Mouse (Mus musculus) cerebellum, postnatal 10 days (tissue): Measurements from ENCODE around the gene Tmem9.
A peak's percentile ranks its signal among the peaks of the same experiment; 100 is the strongest.

Experiments used
- DNase-seq, 2 experiments: peaks; one replicate each; pipeline ENCODE4 v3.0.0; 2021; ENCODE audit warnings: mixed read lengths in 2 of 2

Gene Tmem9

DNA sequence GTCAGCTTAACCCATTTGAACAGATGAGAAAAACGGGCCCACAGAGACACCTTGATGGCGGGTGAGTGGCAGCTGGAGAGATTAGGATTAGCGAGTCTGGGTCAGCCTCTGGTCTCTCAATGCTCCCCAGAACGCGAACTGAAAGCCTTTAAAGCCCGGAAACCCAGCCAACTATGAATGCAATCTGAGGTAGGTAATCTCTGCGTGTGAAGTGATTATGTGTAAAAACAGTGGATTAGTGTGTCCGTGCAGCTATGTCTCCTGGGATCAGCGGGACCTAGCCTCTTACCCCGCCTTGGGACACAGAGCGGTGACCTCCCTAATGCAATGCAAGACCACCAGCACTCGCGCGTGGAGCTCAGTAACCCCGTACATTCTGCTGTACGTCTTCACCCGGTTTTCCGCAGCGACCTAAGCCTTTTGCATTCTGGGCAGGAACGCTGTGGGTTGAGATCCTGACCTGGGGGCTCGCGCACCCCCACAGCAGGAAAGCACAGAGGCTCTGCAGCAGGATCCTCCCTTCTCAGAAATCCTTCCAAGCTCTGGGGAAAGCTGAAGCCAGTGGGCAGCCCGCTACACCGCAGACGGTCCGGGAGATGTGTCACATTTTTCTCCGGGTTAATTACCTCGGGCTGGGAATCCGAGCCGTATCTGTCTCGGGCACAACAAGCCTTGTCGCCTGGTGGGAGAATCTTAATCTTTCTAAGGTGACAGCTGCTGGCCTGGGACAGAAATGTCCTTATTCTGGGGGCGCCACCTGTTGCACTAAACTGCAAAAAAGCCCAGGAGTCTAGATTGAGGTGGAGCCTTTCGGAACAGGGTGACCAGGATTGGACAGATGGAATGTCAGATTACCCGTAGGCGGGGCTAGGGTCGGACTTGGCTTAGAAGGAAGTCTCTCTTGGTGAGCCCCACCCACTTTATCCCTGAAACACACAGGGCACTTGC, at the start of gene Tmem9:
Tmem9 (plus strand) TSS at position 940 of the 948 bp plus-strand sequence.
- peak; percentile 78 to 79 for DNase-seq

GRCm38 (mm10) chr1:135958483-135958882, 49.5 kb upstream of the Tmem9 start:
- peak; percentile 51 to 86 for DNase-seq

- no peak for DNase-seq
Observed at GRCm38 (mm10) chr1:135963177-135963576, 44.8 kb upstream of the Tmem9 start.

DNA sequence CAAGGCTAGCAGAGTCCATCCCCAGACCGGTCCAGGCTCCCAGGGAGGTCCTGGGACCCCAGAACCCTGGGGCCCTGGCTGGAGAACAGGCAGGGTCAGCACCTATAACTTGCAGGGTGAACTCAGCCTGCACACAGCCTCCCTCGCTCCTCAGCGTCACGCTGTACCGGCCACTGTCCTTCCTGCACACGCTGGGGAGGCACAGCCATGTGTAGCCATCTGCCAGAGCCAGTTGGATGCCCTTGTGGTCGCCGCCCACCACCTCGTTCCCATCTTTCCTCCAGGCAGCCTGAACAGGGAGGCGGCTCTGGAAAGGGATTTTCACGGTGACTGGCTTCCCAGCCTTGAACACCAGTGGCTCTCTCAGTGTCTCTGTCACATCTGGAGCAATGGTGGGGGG, 43.4 kb upstream of the Tmem9 start:
- peak in 1 of 2 experiments; percentile 47 for DNase-seq

DNA sequence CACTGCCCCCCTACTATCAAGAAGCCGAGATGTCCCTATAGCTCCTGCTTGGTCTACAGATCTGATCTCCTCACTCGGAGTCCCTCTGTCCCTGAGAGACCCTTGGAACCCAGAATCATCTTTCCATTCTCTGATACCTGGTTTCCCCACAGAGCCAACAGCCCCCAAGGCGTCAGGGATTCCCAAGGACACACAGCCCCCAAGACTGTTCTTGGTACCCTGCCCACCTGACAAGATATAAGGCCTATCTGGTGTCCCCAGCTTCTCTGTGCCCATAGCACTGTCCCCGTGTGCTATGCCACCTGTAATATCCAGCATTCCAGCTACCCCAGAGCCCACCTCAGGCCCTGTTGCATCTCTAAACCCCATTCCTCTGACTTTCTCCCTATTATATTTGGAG, 40.2 kb upstream of the Tmem9 start:
- no peak for DNase-seq

DNA sequence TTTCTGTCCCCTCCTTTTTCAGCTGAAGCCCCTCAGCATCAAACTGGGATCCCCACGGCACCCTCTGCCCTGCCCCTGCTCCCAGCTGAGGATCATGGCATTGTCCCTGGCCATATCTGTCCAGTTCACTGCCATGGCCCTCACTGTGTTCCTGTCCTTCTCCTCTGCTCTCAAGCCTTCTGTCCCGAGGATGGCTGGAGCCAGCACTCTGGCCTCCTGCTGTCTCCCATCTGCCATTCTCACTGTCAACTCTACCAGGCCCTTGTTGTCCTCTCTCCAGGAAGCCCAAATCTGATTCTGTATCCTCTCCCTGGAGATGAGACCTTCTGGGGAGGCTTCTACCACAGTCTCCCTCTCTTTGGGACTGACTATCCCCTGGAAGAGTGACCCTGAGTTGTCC, 37.5 kb upstream of the Tmem9 start:
- DNase-seq = peak in 1 of 2 experiments; percentile 46

- no peak for DNase-seq
Observed at GRCm38 (mm10) chr1:135972576-135972975, 35.4 kb upstream of the Tmem9 start.

DNA sequence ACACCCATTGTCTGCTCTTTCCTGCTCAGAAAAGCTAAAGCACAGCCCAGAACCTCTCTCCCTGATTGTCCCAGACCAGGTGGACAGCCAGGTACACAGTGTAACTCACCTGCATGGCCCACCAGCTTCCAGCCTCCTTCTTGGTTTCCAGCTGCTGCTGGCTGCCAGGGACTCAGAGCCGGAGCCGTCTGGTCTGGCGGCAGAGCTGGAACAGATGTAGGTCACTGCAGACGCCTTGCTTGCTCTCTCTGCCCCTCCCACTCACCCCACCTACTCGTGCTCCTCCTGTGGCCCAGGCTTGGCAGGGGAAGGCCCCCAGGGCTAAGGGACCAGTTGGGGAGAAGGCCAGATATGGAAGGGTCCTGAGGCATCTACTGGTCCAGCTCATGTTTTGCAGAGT, 23.8 kb upstream of the Tmem9 start:
- no peak for DNase-seq

GRCm38 (mm10) chr1:135989876-135990275, 18.1 kb upstream of the Tmem9 start:
- DNase-seq = no peak

DNA sequence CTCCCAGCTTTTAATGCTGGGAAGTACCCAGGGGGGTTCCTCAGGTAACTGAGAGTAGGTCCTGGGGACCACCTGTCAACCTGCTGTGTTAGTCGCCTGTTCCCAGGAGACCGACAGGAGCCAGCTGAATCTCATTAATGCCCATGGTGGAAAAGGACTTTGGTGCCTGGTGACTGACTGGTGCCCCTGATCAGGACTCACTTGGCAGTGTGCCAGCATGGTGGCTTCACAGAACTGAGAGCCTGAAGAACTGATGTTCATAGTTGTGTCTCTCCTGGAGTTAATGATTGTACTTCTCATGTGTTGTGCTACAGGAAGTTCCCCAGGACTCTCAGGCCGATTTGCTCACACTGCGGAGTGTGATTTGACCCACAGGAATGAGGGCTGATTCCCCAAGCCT, 14.5 kb upstream of the Tmem9 start:
- peak; percentile 29 to 40 for DNase-seq

- DNase-seq = no peak
Observed at GRCm38 (mm10) chr1:135997537-135997936, 10.4 kb upstream of the Tmem9 start.

GRCm38 (mm10) chr1:135999720-136000287, 8.1 kb upstream of the Tmem9 start:
- no peak for DNase-seq

DNA sequence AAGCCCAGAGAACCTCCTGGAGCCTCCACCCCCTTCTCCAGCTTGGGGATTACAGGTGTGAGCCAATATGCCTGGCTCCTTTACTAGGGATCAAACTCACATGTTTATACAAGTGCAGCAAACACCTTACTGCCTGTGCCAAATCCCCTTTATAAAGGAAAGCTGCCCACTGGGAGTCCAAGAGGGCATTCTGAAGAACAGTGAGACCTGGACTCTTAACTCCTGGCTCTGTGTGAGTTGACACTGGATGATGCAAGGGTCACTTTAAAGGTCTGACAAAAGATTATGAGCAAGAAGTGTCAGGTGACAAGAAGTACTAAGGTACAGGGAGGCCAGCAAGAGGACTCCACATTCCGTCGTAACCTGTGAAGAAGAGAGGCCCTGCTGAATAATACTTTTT, 6.5 kb upstream of the Tmem9 start:
- DNase-seq = no peak

DNA sequence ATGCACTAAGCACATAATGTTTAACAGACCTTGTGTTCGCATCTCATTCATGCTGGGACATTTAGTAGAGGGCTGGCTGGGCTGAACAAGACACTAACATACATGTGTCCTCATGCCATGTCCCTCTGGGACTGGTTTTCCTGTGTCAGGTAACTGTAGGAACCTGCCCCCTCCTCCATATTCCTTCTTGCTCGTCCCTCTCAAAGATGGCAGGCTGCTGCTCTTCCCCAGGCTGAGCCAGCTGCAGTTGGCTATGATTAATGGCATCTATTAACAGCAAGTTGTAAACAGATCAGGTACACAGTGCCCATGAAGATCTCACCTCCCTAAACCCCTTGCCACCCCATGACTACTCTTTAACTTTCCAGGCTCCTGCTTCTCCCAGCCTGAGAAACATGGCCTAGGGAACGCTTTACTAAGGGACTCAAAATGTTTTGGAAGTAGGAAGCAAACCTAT, 1.6 kb upstream of the Tmem9 start, which contains the start of gene Igfn1:
Igfn1 (minus strand) TSS at position 51 of the 457 bp plus-strand sequence.
- DNase-seq = no peak

GRCm38 (mm10) chr1:136008159-136008533, 196 bp downstream of the Tmem9 start:
- DNase-seq = no peak

- no peak for DNase-seq
Observed at GRCm38 (mm10) chr1:136010247-136010646, 2.3 kb downstream of the Tmem9 start.

DNA sequence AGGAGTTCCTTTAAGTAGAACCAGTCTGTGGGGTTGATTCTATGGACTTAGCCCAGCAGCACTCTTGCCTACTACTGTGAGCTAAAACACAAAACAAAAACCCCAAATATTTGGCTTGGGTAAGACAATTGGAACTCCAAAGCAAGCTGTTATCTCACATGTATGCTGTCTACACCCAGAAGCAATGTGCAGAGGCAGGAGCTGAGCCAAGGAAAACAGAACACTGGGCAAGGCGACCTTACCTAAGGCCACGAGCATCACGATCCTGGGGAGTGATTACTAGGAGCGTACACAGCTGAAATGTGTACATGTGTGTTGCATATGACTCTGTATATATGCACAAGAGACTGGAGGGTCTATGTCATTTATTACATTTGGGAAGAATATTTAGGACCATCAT, 5.6 kb downstream of the Tmem9 start:
- no peak for DNase-seq

- no peak for DNase-seq
Observed at GRCm38 (mm10) chr1:136014796-136015502, 7.0 kb downstream of the Tmem9 start.

DNA sequence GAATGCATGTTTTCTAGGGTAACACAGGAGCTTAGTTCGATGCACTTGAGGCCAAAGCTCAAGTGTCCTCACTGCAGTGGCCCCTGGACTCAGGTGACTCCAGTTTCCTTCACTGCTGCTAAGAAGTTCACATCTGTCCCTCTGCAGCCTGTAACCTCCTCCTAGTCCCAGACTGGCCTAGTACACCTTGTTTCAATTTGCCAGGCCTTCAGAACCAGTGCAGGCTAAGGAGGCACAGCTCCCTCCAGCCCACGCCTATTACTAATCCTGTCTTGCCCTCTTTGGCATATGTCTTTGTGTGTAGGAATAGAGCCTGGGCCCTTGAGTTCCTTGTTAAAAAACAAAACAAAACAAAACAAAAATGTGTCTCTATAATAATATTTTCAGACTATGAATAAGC, 9.4 kb downstream of the Tmem9 start:
- no peak for DNase-seq

GRCm38 (mm10) chr1:136017907-136018313, 10.0 kb downstream of the Tmem9 start:
- peak; percentile 98 for DNase-seq

DNA sequence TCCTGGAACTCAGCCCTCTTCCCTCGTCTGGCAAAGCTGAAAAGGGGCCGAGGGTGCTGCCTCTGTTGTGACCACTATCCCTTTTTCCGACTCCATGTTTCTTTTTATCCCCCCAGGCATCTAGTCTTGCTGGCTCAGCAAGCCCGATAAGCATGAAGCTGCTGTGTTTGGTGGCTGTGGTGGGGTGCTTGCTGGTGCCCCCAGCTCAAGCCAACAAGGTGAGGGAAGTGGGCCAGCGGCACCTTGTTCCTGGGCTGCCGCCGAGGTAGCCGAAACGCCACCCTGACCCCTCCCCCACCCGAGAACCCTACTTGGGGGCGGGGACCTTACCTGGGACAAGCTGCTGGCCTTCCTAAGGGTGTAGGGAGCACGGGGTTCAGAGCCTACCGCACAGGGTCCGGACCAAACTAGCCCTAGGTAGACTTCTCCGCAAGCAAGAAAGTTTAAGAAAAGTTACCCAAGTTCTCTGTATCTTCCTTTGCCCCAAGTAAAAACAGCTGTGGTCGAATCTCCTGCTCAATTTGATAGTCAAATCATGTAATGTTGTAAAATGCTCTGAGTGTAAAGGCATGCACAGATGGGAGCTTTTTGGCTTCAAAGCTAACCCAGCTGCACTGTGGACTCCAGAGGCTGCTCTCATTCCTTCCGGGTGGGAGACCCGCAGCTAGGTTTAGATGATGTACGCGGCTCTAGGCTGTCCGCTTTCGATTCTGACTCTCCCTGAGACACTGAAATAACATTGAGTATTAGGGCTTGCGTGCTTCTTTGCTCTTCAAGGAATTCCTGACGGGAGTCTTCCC, 10.6 kb downstream of the Tmem9 start:
- DNase-seq = peak; percentile 64 to 70

DNA sequence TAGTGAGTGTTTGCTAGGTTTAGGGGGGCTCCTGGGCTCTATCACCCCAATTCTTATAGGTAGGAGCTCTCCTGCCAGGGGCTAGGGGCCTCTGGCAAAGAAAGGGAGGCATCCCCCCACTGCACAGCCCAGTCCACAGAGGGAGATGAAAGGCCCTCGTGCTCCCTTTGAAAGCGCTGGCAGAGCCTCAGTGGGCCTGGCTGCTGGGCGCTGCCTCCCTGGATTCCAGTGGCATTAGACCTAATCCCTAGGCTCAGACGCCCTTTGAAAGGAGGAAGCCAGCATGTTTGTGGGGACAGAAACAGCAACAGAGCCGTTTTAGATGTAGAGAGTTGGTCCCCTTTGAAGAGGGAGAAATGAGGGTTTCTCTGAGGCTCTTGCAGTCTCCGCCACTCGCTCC, 22.3 kb downstream of the Tmem9 start:
- peak in 1 of 2 experiments; percentile 1 for DNase-seq

DNA sequence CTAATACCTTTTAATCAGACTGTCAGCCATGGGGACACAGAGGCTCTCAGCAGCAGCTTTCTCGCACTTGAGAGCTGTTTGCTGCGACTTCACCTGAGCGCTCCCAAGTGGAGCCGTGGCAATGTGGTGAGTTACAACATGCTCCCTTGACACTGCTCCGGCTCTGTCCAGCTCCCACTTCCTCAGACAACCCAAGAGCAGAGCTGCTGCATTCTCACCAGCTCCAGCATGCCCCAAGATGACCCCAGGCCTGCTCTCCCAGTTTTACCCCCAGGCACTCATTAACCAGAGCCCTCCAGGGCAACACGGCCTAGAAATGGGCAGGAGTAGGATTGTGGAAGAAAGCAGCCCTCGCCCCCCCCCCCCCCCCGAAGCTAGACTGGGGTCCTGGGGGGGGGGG, 23.7 kb downstream of the Tmem9 start:
- DNase-seq = no peak
